Mouse (Mus musculus): ENCODE data around the gene Pth1r.
"Not testable (repeated sequence)": the region's sequence is repeated elsewhere in the genome, so short reads cannot be mapped to it uniquely, and the experiment has no call there.

Pth1r gene

DNA sequence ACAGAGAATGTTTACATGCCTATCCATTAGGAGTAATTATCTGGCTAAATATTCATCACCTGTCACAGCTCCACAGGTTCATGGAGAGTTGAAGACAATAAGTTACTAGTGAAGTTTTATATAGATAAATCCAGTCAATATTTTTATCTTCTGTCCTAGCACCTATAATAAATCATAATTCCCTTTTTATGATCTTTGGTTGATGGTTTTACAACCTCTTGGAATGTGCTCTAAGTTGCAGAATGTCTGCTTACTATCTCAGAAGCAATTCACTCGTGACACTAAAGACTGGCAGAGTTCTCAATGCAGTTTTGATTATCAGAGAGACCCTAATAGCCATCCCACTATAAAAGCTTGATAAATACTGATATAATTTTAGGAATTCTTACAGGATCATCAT lies 33.6 kb downstream of the Pth1r start:
- DNase-seq (ENCODE audit: low read depth) = no peak

GRCm38 (mm10) chr9:110712545-110712944 lies 34.4 kb downstream of the Pth1r start:
- DNase-seq (ENCODE audit: low read depth) = no peak

- no peak for DNase-seq (ENCODE audit: low read depth)
Measured at GRCm38 (mm10) chr9:110711996-110712395, 34.9 kb downstream of the Pth1r start.

DNA sequence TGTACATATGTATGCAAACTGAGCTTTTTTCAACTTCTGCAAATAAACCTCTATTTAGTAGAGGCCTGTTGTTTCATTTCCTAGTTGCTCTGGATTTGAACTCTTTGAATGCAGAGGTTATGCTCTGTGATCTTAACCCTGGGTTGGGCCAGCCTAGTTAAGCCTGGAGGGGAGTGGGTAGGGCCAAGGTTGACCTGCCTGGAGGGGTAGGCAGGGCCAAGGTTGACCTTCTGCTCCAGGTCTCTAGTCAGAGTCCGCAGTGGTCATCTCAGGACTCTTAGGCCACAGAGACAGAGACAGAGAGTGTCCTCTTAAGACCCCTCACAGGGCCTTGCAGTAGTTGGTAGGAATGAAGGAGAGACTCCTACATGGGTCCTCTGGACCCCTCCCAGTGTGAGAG lies 35.4 kb downstream of the Pth1r start:
- no peak for DNase-seq (ENCODE audit: low read depth)

- no peak for DNase-seq (ENCODE audit: low read depth)
Measured at GRCm38 (mm10) chr9:110709640-110710258, 37.2 kb downstream of the Pth1r start.

DNA sequence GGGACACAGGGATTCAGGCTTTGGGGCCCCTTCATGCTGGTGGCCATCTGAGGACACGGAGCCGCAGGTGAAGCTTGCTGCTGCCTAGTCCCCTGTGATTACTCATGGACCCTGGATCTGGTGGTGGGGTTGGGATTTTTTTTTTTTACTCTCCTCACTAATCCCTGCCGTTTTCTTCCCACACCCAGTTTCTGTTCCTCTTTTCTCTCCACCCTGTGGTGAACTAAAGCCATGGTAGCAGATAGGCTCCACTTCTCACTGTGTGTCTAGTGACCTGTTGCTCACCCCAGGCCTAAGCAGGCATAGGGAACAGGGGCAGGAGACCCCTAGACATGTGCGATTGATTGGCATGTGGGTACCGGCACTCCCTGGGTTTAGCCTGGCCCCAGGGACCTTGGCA lies 40.2 kb downstream of the Pth1r start:
- no peak for DNase-seq (ENCODE audit: low read depth)

DNA sequence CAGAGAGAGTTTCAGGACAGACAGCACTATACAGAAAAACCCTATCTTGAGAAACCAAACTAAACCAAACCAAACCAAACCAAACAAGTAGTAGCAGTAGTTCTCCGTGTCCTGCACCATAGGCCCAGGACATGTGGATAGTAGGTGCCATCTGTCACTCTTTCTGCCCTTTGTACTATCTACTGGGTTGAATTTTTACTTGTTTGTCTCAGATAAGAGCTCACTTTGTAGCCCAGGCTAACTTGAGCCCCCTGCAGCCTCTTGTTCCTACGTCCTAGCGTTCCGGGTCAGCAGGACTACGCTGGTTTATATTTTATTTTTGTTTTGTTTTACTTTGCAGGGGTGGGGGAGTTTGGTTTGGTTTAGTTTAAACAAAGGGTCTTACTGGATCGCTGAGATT lies 43.0 kb downstream of the Pth1r start:
- no peak for DNase-seq (ENCODE audit: low read depth)

- no peak for DNase-seq (ENCODE audit: low read depth)
Measured at GRCm38 (mm10) chr9:110702848-110703247, 44.1 kb downstream of the Pth1r start.

DNA sequence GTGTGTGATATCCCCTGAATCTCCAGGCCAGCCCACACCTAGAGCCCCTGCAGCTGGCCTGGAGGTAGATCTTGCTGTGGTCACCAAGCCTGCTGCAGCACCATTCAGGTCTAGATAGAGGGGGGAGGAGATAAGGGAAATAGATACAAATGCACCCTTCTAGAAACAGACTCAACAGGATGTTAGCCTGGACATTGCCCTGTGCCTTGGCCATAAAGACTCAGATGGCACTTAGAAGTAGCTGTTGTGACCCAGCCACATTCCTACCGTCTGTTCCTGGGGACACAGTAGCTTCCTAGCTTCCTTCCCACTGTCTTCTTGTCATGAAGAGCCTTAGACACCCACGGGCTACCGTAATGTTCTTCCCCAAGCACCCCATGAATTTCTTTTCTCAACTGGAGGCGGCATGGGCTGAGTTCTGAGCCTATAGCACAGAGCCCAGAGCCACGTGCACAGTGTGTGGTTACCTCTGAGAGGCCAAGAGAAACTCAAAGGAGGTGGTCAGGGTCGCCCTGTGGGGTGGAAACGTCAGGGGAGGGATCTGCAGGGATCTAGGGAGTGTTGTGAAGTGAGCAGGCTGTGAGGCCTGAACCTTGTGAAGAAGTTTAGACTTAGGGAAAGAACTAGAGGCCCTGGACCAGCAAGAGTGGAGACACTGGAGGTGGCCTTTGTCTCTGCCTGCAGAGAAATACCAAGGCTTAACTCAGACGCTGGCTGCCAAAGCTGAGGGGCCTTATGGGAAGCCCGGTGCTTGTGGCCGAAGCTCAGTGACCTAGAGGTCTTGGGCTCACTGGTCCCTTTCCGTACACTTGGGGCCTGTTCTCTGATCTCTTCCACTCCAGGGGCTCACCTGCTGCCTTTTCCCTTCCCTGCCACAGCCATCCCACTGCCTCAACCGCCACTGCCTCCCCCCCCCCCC lies 45.6 kb downstream of the Pth1r start:
- DNase-seq (ENCODE audit: low read depth) = no peak

DNA sequence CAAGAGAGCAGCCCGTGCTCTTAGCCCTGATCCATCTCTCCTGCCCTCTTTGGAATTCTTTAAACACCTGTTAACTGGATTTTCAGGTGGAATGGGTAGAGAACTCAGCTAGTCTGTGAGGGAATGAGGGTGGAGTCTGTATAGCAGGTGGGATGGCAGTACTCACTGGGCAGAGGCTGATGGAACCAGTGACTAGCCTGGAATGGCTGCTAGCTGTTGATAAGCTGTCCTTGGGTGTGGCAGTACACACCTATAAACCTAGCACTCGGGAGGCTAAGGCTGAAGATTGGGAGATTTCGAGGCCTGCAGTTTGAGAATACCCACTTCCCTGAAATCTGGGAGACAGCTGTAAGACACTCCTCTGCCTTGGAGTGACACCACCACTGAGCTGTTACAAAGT lies 47.4 kb downstream of the Pth1r start:
- DNase-seq (ENCODE audit: low read depth) = no peak

- no peak for DNase-seq (ENCODE audit: low read depth)
Measured at GRCm38 (mm10) chr9:110697465-110697864, 49.5 kb downstream of the Pth1r start.

DNA sequence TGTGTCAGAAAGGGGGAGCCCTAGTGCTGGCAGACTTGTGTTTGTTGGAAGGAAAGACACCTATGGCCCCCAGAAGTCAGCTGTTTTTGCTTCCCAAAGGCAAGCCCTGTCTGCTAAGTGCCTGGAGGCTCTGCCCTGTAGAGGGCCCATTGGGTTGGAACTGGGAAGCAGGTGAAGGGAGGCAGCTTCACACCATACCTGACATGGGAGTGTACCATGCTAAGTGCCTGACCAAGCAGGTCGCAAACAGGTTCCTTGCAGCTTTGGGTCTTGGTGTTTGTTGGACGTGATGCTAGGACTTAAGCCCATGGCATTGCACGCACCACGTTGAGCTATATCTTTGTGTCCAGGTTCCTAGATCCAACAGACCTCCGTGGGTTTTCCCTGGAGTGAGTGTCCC lies 50.5 kb downstream of the Pth1r start:
- no peak for DNase-seq (ENCODE audit: low read depth)

DNA sequence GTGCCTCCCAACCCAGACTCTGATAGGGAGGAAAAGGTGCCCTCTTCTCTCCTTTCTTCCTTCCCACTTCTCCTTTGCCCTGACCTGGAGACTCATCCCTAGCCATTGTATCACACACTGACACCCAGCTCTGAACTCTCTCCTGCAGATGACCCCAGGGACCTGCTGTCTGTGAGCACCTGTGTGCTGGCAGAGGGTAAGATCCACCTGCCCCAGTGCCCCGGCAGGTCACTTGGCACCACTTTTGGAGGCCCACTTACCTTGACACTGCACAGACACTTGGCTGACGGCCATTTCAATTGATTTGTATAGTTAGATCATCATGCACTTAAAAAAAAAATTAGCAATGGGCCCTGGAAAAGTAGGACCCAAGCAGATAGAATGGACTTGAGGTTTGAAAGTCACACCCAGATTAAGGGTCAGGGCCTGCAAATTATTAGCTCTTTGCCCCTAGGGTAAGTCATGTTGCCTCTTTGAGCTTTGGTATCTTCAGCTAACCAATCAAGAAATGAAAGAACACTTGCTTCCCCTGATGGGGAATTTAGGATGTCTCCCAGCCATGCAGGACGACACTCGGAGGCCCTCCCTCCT lies 51.7 kb downstream of the Pth1r start:
- no peak for DNase-seq (ENCODE audit: low read depth)

GRCm38 (mm10) chr9:110689261-110689779 lies 57.6 kb downstream of the Pth1r start:
- no peak for DNase-seq (ENCODE audit: low read depth)

GRCm38 (mm10) chr9:110687846-110688245 lies 59.1 kb downstream of the Pth1r start:
- no peak for DNase-seq (ENCODE audit: low read depth)

GRCm38 (mm10) chr9:110687061-110687460 lies 59.9 kb downstream of the Pth1r start:
- no peak for DNase-seq (ENCODE audit: low read depth)

- no peak for DNase-seq (ENCODE audit: low read depth)
Measured at GRCm38 (mm10) chr9:110686472-110686871, 60.5 kb downstream of the Pth1r start.

DNA sequence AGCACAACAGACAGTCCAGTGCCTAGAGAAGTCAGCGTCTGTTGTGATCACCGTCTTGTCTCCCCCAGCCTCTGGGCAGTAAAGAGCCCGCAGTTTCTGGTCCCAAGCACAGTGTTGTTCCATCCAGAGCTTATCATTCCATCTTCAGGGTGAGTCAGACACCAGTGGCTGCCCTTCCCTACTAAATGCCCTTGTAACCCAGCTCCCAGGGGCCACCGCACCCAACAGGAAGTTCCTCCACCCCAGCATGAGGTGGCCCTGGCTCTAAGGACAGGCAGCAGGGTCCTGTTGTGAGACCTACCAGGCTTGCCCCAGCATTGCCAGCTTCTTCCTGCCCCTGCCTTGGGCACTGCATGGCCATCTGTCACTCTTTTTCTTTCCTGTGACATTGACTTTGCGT lies 61.4 kb downstream of the Pth1r start:
- no peak for DNase-seq (ENCODE audit: low read depth)

GRCm38 (mm10) chr9:110685187-110685586 lies 61.8 kb downstream of the Pth1r start:
- DNase-seq (ENCODE audit: low read depth) = no peak

DNA sequence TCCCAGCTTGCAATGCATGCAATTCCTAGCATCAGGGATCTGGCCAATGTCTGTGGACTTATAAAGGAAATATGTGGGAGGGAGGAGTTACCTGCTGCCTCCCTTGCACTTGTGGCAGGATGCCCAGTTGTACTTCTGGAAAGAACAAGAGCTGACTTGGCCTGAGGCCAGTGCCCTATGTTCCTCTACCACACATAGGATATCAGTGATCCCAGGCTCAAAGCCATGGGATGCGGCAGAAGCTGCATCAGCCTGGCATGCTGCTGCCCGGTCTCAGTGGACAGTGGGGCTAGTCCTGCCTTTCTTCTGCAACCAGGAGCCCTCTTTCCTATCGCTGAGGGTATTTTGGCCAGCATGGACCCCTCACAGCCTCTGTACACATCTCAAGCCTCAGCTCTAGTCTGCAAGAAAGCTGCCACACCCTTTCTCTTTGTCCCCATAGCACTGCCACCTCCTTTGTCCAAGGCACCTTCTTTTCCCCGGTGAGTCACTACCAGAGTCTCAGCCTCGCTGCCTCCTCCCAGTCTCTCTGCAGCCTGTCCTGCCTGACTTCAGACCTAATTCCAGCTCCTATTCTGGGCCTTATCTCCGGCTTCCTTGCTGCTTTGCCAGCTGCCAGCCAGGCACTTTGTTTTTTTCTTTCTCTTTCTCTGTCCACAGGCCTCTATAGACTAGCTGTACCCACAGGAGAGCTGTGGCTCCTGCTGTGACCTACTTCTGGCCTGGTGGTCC lies 62.7 kb downstream of the Pth1r start:
- DNase-seq (ENCODE audit: low read depth) = peak; percentile 27

- no peak for DNase-seq (ENCODE audit: low read depth)
Measured at GRCm38 (mm10) chr9:110683574-110684099, 63.3 kb downstream of the Pth1r start.

GRCm38 (mm10) chr9:110682697-110683096 lies 64.2 kb downstream of the Pth1r start:
- DNase-seq (ENCODE audit: low read depth) = not testable (repeated sequence)
